Mouse (Mus musculus) cortical plate, adult 2 months (tissue): Measurements from ENCODE around the gene Cgrrf1.

Experiments used
- CTCF ChIP-seq: fragments of 200-500 bp; IDR thresholded peaks from 2 replicates; pipeline ENCODE4 v1.5.1; 2011; ENCODE audit warnings: mild to moderate bottlenecking, control low read depth, low read length; ENCODE audit not compliant: insufficient read depth; ENCODE audit errors: extremely low read depth
- POLR2A ChIP-seq: fragments of 200-500 bp; IDR thresholded peaks from 2 replicates; pipeline ENCODE4 v1.6.1; 2011; ENCODE audit warnings: mild to moderate bottlenecking, low read length, control low read depth; ENCODE audit not compliant: insufficient read depth; ENCODE audit errors: extremely low read depth

- no peak for TF ChIP-seq CTCF
- TF ChIP-seq POLR2A: no peak
Measured at GRCm38 (mm10) chr14:46898626-46899025, 66.7 kb downstream of the Cgrrf1 start.
